Mouse (Mus musculus) midbrain, postnatal 0 days (tissue): ENCODE measurements around the gene Slc25a23. TPM values are rescaled to one million over a fixed set of nuclear protein-coding genes. Genes with fewer than 3 reads are reported as not detected.

Source experiments
- ATAC-seq: fragments of 200-750 bp; cut with Nextera tagmentation; 2 replicates; pipeline ENCODE4 v1.8.0; 2017; ENCODE audit warnings: moderate number of reproducible peaks, mild to moderate bottlenecking, moderate TSS enrichment, moderate library complexity; ENCODE audit not compliant: low FRiP score
- DNase-seq: peaks from one replicate; pipeline ENCODE4 v3.0.0-alpha.2; 2015; ENCODE audit warnings: low spot score
- H3K27ac ChIP-seq: fragments of 300-500 bp; sonication (generic); 2 replicates; pipeline ENCODE4 v1.5.1; 2014; ENCODE audit warnings: low read depth, mild to moderate bottlenecking, low read length, mixed read lengths
- H3K27me3 ChIP-seq: fragments of 300-500 bp; sonication (generic); 2 replicates; pipeline ENCODE4 v1.6.1; 2014; ENCODE audit warnings: low read length, control low read depth, mixed read lengths; ENCODE audit not compliant: insufficient read depth
- H3K36me3 ChIP-seq: fragments of 300-500 bp; sonication (generic); 2 replicates; pipeline ENCODE4 v1.6.1; 2014; ENCODE audit warnings: low read length, control low read depth, mixed read lengths; ENCODE audit not compliant: insufficient read depth
- H3K4me1 ChIP-seq: fragments of 300-500 bp; sonication (generic); 2 replicates; pipeline ENCODE4 v1.6.1; 2014; ENCODE audit warnings: mild to moderate bottlenecking, control low read depth, antibody characterized with exemption, low read length, mixed read lengths; ENCODE audit not compliant: insufficient read depth
- H3K4me2 ChIP-seq: fragments of 300-500 bp; sonication (generic); 2 replicates; pipeline ENCODE4 v1.6.1; 2014; ENCODE audit warnings: low read depth, mild to moderate bottlenecking, low read length, mixed read lengths; ENCODE audit not compliant: poor library complexity, severe bottlenecking
- H3K4me3 ChIP-seq: fragments of 300-500 bp; sonication (generic); 2 replicates; pipeline ENCODE4 v1.5.1; 2014; ENCODE audit warnings: low read depth, mild to moderate bottlenecking, low read length, moderate library complexity
- H3K9ac ChIP-seq: fragments of 300-500 bp; sonication (generic); replicated peaks from 2 replicates; pipeline ENCODE4 v1.6.1; 2014; ENCODE audit warnings: mild to moderate bottlenecking, low read length, moderate library complexity, mixed read lengths; ENCODE audit not compliant: poor library complexity, severe bottlenecking
- H3K9me3 ChIP-seq: fragments of 300-500 bp; sonication (generic); 2 replicates; pipeline ENCODE4 v1.6.1; 2016; ENCODE audit warnings: low read length, control low read depth
- CTCF ChIP-seq: IDR thresholded peaks from 2 replicates; pipeline ENCODE4 v1.5.1; 2016; ENCODE audit warnings: antibody characterized with exemption, mild to moderate bottlenecking
- WGBS: fragments of 180-500 bp; shearing (Covaris S2); extraction: QIAGEN DNeasy Blood & Tissue Kit; methylation state at CpG from one replicate; pipeline ENCODE4 v1.1.7; 2014; 5-methylcytosine and 5-hydroxymethylcytosine counted together
- polyA plus RNA-seq: library from polyadenylated mRNA; unstranded; fragments of >200 nt; fragmentation: Nextera tagmentation; extraction: Ambion mirVana; gene quantifications from 2 replicates; pipeline ENCODE4 v1.2.1, GENCODE M21; 2015
- total RNA-seq: library from RNA; depleted of rRNA; stranded (reverse); fragments of >200 nt; gene quantifications from 2 replicates; pipeline ENCODE4 v1.2.3, GENCODE M21; 2014

Slc25a23 gene
- total and polyA plus RNA-seq, 2 experiments from 2014 or later = 44.5 to 146 TPM

GRCm38 (mm10) chr17:57027471-57027870 is 32.2 kb downstream of the Slc25a23 start:
- Histone ChIP-seq H3K9ac (no peak overlapping the region), H3K9me3 (no peaks in the 10 kb centered on the region), H3K36me3 (peaks cover 51% of the 10 kb centered on the region), H3K27me3 (no peaks in the 10 kb centered on the region), H3K27ac (no peak overlapping the region), H3K4me3 (no peak overlapping the region), H3K4me2 (no peak overlapping the region), H3K4me1 (peaks cover 14% of the 10 kb centered on the region; the same call in 1 of the 2 replicates)
- no peak for DNase-seq
- no peak for TF ChIP-seq CTCF
- no peak for ATAC-seq
- 92% methylated on average over 4 of the region's 4 CpGs for WGBS

DNA sequence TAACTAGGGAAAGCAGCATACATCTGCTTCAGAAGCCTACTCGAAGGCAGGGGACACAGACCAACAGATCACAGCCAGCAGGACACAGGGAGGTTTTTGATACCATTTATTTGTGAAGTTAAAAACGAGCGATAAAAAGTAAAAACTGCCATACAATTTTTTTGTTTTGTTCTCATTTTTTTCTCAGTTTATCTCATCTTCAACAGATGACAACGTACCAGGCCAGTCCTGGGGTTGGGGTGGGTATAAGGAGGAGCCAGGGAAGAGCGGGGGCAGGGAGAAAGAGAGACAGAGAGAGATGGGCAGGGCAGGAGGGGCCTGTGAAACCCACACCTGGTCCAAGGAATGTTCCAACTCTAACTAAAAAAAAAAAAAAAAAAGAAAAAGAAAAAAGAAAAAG is 38.7 kb downstream of the Slc25a23 start:
- H3K27me3 ChIP-seq = no peaks in the 10 kb centered on the region
- no peak overlapping the region for H3K9ac ChIP-seq
- no peaks in the 10 kb centered on the region for H3K4me1 ChIP-seq
- H3K27ac ChIP-seq = no peak overlapping the region
- 90% methylated on average over 5 of the region's 5 CpGs for WGBS
- DNase-seq (no peak), ATAC-seq (no peak)
- peaks cover 47% of the 10 kb centered on the region for H3K36me3 ChIP-seq
- no peak for TF ChIP-seq CTCF
- H3K9me3 ChIP-seq = no peaks in the 10 kb centered on the region
- H3K4me2 ChIP-seq = no peak overlapping the region
- H3K4me3 ChIP-seq = no peak overlapping the region

GRCm38 (mm10) chr17:57019693-57020092 is 40.0 kb downstream of the Slc25a23 start:
- H3K9ac ChIP-seq = no peak overlapping the region
- no peaks in the 10 kb centered on the region for H3K4me1 ChIP-seq
- no peak for DNase-seq
- H3K36me3 ChIP-seq = peaks cover 34% of the 10 kb centered on the region
- ATAC-seq = no peak
- H3K4me2 ChIP-seq = no peak overlapping the region
- TF ChIP-seq CTCF = no peak
- H3K9me3 ChIP-seq = no peaks in the 10 kb centered on the region
- no peaks in the 10 kb centered on the region for H3K27me3 ChIP-seq
- WGBS = 94% methylated on average over 2 of the region's 2 CpGs
- no peak overlapping the region for H3K4me3 ChIP-seq
- H3K27ac ChIP-seq = no peak overlapping the region

DNA sequence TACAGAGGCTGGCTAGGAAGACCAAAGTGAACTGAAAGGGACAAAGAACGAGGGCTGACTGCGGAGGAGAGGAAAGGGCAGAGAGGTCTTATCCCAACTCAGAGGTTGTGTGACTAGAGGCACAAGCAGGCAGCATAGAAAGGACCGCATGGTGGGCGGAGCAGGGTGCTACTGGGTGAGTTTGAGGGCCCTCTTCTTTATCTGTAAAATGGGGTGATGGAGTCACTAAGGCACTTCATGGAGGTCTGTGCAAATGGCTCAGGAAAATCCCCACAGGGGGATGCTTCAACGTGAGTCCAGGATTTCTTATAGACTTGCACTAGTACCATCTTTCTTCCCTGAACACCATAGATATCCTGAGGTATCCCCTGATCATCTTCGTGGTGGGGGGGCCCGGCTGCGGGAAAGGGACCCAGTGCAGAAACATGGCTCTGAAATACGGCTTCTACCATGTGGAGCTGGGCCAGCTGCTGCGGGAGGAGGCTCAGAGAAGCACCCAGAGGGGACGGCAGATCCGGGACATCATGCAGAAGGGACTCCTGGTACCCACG is 47.3 kb downstream of the Slc25a23 start:
- Histone ChIP-seq H3K4me3 (peak overlapping the region; percentile 72), H3K27ac (peak overlapping the region; percentile 98), H3K9me3 (no peaks in the 10 kb centered on the region), H3K27me3 (no peaks in the 10 kb centered on the region), H3K36me3 (peaks cover 12% of the 10 kb centered on the region), H3K9ac (peak overlapping the region; percentile 82; the same call in 1 of the 2 replicates), H3K4me2 (peak overlapping the region; percentile 91), H3K4me1 (peaks cover 4% of the 10 kb centered on the region; the same call in 1 of the 2 replicates)
- DNase-seq = no peak
- no peak for TF ChIP-seq CTCF
- ATAC-seq = no peak; the same call in 1 of the 2 replicates
- WGBS = 67% methylated on average over 13 of the region's 13 CpGs

DNA sequence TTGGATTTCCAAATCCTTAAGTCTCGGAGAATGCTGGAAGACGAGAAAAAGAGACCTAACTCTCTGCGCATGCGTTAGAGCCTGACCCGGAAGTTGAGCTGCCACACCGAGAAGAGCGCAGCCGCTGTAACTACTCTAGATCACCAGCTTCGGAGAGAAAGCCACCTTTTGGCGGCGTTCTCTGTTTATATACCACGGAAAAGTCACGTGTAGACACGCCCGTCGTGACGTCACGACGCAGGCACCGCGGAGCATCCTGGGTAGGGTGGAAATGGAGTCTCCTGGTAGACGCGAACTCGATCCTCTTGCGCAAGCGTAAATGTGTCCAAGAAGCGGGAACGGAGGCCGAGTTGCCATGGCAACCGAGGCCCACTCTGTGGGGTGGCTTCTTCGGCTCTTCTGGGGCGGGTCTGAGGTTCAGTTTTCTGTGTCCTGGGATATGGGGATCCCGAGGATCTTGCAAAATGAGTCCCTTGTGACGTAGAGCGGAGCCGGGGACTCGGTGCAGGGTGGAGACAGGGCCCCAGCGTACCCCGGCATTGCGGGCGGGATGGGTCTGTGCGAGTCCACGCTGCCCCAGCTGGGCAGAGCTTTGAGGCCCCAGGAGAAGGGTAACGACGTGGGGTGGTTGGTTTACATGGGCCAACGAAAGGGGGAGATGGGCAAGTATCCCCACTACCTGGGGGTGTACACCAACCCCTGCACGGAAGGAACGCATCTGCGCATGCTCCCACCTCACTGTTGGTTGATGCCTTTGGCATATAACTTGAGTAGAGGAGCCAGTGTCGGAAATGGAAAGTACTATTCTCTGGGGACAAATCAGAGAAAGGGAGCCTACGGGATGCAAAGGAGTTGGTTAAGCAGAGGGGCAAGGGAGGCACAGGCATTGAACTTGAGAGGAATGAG is 48.2 kb downstream of the Slc25a23 start, which contains the start of the genes Gtf2f1 and Gm17949:
Gtf2f1 (minus strand) TSS at position 53 of the 906 bp plus-strand sequence.
Gm17949 (plus strand) TSS at position 234 of the 906 bp plus-strand sequence.
- peak; percentile 99 for DNase-seq
- Histone ChIP-seq H3K4me2 (peak within 1 kb of the TSS; percentile 91), H3K27me3 (no peaks in the 10 kb centered on the region), H3K9ac (peak within 1 kb of the TSS; percentile 86), H3K4me1 (peaks cover 4% of the 10 kb centered on the region; the same call in 1 of the 2 replicates), H3K4me3 (peak within 1 kb of the TSS; percentile 72), H3K27ac (peak within 1 kb of the TSS; percentile 98), H3K9me3 (no peaks in the 10 kb centered on the region), H3K36me3 (peaks cover 21% of the 10 kb centered on the region)
- under 1% methylated on average over 51 of the region's 51 CpGs for WGBS
- peak; percentile 90 for ATAC-seq
- peak; percentile 60 for TF ChIP-seq CTCF

- DNase-seq (no peak), ATAC-seq (peak; percentile 34)
- Histone ChIP-seq H3K9me3 (no peaks in the 10 kb centered on the region), H3K36me3 (peaks cover 27% of the 10 kb centered on the region), H3K4me2 (peak overlapping the region; percentile 87), H3K27me3 (no peaks in the 10 kb centered on the region), H3K4me3 (peak overlapping the region; percentile 72), H3K4me1 (peaks cover 4% of the 10 kb centered on the region; the same call in 1 of the 2 replicates), H3K27ac (peak overlapping the region; percentile 98), H3K9ac (peak overlapping the region; percentile 86)
- TF ChIP-seq CTCF = no peak
- WGBS = 1% methylated on average over 19 of the region's 19 CpGs
Observed at GRCm38 (mm10) chr17:57010911-57011235, 48.8 kb downstream of the Slc25a23 start.
